Mouse (Mus musculus): ENCODE data around the gene Rasgrp2. TPM values are rescaled to one million over a fixed set of nuclear protein-coding genes. Genes with fewer than 3 reads are reported as not detected.
A peak's percentile ranks its signal among the peaks of the same experiment; 100 is the strongest.

The Rasgrp2 gene
- polyA plus RNA-seq, 1 experiment from 2014 or later = 16.3 TPM

DNA sequence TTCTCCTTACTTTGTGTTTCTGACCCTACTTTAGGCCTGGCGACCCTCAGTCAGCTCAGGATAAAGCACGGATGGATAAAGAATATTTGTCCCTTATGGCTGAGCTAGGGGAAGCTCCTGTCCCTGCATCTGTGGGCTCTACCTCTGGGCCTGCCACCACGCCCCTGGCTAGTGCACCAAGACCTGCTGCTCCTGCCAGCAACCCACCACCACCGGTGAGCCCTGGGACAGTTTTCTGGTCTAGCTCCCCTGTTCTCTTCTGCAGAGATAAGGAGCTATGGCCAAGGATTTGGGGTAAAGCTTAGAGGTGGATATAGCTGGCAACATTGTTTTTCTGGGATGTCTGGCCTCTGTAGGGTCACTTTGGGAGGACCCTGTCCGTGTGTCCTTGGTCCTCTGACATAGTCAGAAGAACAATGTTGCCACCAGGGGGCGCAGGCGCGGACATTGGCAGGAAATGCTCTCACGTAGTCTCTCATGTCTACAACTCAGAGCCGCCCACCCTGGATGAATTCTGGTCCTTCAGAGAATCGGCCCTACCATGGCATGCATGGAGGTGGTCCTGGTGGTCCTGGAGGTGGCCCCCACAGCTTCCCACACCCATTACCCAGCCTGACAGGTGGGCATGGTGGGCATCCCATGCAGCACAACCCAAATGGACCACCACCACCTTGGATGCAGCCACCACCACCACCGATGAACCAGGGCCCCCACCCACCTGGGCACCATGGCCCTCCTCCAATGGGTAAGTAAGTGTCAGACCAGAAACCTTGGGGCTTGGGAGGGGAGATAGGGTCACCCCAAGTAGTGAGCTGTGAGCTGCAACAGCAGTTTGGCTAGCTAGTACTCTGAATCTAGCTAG is 25.4 kb upstream of the Rasgrp2 start:
- no peaks in the 10 kb centered on the region for H3K27me3 ChIP-seq (ENCODE audit: low read depth, poor library complexity, severe bottlenecking)
- DNase-seq (ENCODE audit: low spot score) = peak; percentile 72
- H3K4me3 ChIP-seq = no peak overlapping the region
- H3K36me3 ChIP-seq = peaks cover 100% of the 10 kb centered on the region
- H3K27ac ChIP-seq (replicated peaks) = no peak overlapping the region
- WGBS = 75% methylated on average over 12 of the region's 12 CpGs
- H3K9me3 ChIP-seq (replicated peaks) = no peaks in the 10 kb centered on the region
- H3K4me1 ChIP-seq = peaks cover 31% of the 10 kb centered on the region

DNA sequence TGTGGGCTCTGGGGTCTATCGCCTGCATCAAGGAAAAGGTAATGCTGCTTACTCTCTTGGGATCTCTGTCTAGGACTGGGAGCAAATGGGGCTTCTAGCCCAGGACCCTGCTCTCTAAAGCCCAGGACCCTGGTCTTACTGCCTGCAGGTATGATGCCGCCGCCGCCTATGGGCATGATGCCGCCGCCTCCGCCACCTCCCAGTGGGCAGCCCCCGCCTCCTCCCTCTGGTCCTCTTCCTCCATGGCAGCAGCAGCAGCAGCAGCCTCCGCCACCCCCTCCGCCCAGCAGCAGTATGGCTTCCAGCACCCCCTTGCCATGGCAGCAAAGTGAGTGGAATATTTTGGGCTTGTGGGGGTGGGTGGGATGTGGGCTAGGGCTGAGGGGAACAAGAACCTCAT is 24.6 kb upstream of the Rasgrp2 start:
- no peak for DNase-seq (ENCODE audit: low spot score)
- Histone ChIP-seq H3K27me3 (ENCODE audit: low read depth, poor library complexity, severe bottlenecking) (no peaks in the 10 kb centered on the region), H3K4me3 (no peak overlapping the region), H3K36me3 (peaks cover 100% of the 10 kb centered on the region), H3K4me1 (peaks cover 31% of the 10 kb centered on the region), H3K27ac (replicated peaks) (no peak overlapping the region), H3K9me3 (replicated peaks) (no peaks in the 10 kb centered on the region)
- WGBS = over 99% methylated on average over 10 of the region's 10 CpGs

DNA sequence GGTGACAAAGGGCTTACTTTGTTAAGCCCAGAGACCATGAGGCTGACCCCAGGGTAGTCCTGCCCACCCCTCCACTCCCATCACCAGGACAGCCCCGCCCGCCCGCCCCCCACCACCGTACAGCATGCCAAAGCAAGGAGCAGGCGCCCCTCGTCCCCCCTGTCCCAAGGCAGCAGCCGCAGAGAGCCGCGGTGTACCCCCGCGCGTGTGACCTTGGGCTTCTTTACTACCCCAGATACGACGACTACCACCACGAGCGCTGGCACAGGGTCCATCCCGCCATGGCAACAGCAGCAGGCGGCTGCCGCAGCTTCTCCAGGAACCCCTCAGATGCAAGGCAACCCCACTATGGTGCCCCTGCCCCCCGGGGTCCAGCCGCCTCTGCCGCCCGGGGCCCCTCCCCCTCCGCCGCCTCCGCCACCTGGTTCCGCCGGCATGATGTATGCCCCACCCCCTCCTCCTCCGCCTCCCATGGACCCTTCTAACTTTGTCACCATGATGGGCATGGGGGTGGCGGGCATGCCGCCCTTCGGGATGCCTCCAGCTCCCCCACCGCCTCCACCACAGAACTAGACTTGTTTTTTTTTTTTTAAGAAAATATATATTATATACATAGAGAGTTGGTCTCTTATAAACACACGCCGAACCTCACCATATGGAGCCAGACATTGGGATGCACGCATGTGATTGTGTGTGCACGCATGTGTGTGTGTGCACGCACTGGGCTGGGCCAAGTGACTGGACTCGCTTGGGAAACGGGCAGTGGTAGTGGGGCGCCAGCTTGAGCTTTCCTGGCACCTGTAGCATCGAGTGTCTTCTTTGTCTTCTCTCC is 23.5 kb upstream of the Rasgrp2 start:
- Histone ChIP-seq H3K4me3 (no peak overlapping the region), H3K36me3 (peaks cover 98% of the 10 kb centered on the region), H3K4me1 (peaks cover 31% of the 10 kb centered on the region), H3K27me3 (ENCODE audit: low read depth, poor library complexity, severe bottlenecking) (no peaks in the 10 kb centered on the region), H3K9me3 (replicated peaks) (no peaks in the 10 kb centered on the region), H3K27ac (replicated peaks) (no peak overlapping the region)
- DNase-seq (ENCODE audit: low spot score) = no peak
- 93% methylated on average over 42 of the region's 42 CpGs for WGBS

DNA sequence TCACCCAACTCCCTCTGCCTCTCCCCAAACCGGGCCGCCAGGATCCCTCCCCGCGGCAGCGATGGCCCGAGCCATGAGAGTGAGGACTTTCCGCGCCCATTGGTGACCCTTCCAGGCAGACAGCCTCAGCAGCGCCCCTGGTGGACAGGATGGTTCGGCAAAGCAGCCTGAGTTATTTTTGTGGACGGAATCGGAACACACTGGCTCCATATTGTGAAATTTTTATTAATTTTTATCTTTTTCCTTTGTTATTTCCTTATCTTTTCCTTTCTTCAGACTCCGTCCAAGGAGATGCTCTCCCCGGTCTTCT is 22.9 kb upstream of the Rasgrp2 start:
- Histone ChIP-seq H3K27ac (replicated peaks) (no peak overlapping the region), H3K4me3 (no peak overlapping the region), H3K9me3 (replicated peaks) (no peaks in the 10 kb centered on the region), H3K4me1 (peaks cover 31% of the 10 kb centered on the region), H3K36me3 (peaks cover 98% of the 10 kb centered on the region), H3K27me3 (ENCODE audit: low read depth, poor library complexity, severe bottlenecking) (no peaks in the 10 kb centered on the region)
- 76% methylated on average over 14 of the region's 14 CpGs for WGBS
- peak; percentile 54 for DNase-seq (ENCODE audit: low spot score)

DNA sequence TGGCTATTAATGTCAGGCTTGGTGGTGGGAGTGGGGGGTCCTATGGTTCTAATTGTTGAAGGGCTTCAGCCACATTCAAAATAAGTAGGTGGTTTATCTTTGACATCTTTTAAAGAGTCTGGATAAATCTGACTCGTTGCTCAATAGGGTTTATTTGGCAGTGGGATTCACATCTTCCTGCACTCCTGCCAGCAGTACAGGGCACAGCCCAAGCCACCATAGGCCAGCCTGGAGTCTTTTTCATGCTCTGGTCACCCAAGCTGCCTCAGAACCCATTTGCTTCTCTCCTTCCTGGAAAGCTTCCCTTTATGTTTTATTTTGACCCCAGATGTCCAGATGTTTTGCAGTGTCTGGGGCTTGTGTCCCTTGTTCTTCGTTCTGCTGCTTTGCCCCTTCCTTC is 22.5 kb upstream of the Rasgrp2 start:
- Histone ChIP-seq H3K4me3 (no peak overlapping the region), H3K9me3 (replicated peaks) (no peaks in the 10 kb centered on the region), H3K36me3 (peaks cover 95% of the 10 kb centered on the region), H3K4me1 (peaks cover 31% of the 10 kb centered on the region), H3K27me3 (ENCODE audit: low read depth, poor library complexity, severe bottlenecking) (no peaks in the 10 kb centered on the region), H3K27ac (replicated peaks) (no peak overlapping the region)
- WGBS = 89% methylated on average over 2 of the region's 2 CpGs
- DNase-seq (ENCODE audit: low spot score) = no peak

DNA sequence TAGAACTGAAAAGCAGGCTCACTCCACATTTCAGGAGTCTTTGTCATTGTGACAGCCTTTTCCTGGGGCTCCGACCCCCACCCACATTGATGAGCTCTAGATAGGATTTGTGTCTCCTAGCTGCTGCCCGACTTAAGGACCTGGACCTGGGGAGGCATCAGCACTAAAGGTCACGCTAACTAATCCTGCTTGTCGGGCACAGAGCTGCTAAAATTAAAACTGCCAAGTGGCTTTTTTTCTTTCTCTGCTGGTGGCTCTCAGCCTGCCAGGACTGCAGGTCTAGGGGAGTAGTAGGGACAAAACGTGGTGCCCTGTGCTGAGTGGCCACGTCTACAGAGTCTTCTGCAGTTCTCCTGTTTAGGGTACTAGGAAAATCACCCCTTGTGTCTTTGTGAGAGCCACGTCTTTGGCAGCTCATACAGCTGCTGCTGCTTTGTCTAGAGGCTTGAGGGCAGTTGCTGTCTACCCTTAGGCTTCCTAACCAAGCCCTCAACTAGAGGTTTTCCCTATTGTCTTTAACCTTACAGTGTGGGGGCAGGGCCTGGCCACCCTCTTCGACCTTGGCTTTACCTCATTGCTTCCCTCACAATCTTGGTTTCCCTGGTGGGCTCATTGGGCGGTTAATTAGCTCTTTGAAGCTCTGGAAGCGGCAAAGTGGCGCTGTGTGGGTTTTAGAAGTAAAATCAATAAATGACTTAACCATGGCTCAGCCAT is 21.7 kb upstream of the Rasgrp2 start:
- peaks cover 32% of the 10 kb centered on the region for H3K4me1 ChIP-seq
- H3K4me3 ChIP-seq = no peak overlapping the region
- no peaks in the 10 kb centered on the region for H3K9me3 ChIP-seq (replicated peaks)
- 70% methylated on average over 11 of the region's 11 CpGs for WGBS
- peak; percentile 46 for DNase-seq (ENCODE audit: low spot score)
- no peaks in the 10 kb centered on the region for H3K27me3 ChIP-seq (ENCODE audit: low read depth, poor library complexity, severe bottlenecking)
- peaks cover 87% of the 10 kb centered on the region for H3K36me3 ChIP-seq
- H3K27ac ChIP-seq (replicated peaks) = no peak overlapping the region; the same call in 1 of the 2 replicates

DNA sequence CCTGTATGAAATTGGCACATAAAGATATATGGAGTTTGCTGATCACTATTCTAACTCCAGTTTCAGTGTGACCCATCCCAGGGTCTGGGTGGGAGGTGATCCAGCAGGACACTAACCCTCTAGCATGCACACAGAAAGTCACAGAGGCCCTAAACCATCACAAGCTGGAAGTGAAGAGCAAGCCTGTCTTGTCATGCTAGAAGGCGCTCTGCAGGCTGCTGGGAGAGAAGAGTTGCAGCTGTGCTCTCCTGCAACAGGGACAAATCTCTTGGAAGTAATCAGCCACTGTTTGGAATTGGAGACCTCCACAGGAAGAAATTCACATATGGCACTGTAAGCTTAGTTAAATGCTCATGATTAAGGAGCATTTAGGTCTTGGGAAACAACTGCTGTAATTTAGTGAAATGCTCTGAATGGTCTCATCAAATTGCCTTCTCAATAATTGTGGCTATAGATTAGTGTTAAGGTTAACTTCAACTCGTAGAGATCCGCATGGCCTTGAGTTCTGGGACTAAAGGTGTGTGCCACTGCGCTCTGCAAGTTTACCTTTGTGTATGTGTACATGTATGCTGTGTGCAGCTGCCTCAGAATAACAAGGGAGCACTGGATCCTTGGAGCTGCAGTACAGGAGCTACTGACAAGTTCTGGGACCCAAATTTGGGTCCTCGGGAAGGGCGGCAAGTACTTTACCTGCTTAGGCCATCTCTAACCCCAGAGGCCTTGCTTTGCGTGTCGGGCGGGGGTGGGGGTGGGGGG is 18.6 kb upstream of the Rasgrp2 start:
- peaks cover 52% of the 10 kb centered on the region for H3K4me1 ChIP-seq
- 92% methylated on average over 9 of the region's 9 CpGs for WGBS
- H3K4me3 ChIP-seq = no peak overlapping the region
- no peak for DNase-seq (ENCODE audit: low spot score)
- H3K27ac ChIP-seq (replicated peaks) = no peak overlapping the region
- no peaks in the 10 kb centered on the region for H3K9me3 ChIP-seq (replicated peaks)
- H3K36me3 ChIP-seq = peaks cover 56% of the 10 kb centered on the region
- H3K27me3 ChIP-seq (ENCODE audit: low read depth, poor library complexity, severe bottlenecking) = no peaks in the 10 kb centered on the region

DNA sequence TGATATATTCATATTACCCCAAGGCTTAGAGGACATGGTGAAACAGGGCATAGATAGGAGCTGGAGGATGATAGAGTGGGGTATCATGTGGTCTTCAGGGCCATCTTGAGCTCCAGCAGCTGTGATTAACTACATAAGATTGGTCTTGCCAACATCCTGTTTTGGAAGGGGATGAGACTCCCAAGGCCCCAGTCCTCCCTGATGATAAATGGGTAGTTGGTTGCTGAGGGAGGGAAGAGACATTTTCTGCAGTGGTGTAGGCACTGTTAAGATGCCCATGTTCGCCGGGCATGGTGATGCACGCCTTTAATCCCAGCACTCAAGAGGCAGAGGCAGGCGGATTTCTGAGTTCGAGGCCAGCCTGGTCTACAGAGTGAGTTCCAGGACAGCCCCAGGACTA is 17.9 kb upstream of the Rasgrp2 start:
- Histone ChIP-seq H3K27me3 (ENCODE audit: low read depth, poor library complexity, severe bottlenecking) (no peaks in the 10 kb centered on the region), H3K9me3 (replicated peaks) (no peaks in the 10 kb centered on the region), H3K36me3 (peaks cover 49% of the 10 kb centered on the region), H3K4me3 (no peak overlapping the region), H3K27ac (replicated peaks) (no peak overlapping the region), H3K4me1 (peaks cover 50% of the 10 kb centered on the region)
- WGBS = 98% methylated on average over 5 of the region's 5 CpGs
- no peak for DNase-seq (ENCODE audit: low spot score)

DNA sequence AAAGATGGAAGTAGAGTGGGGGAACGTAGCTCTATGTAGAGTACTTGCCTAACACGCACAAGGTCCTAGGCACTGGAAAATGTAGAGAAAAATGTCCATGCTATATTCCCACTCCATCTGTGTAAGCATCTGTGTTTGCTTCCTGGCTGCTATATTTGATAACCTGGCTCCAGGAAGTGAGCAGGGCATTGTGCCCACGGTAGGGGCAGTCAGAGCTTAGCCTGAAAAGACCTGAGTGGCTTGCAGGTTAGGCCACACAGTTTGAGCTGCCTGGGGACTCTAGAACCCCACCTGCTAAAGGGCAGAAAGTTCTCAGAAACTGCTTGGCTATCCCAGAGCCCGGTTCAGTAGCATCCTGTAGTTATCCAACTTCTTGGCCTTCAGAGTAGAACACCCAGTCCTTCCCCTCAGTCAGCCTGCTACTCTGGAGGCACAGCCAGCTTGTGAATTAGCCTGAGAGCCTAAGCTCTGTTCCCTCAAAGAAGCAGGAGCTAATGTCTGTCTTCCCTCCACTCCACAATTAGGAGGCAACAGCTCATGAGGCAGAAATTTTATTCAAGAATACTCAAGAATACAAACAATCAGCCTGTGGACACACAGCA is 16.7 kb upstream of the Rasgrp2 start:
- no peak overlapping the region for H3K27ac ChIP-seq (replicated peaks)
- H3K27me3 ChIP-seq (ENCODE audit: low read depth, poor library complexity, severe bottlenecking) = peaks cover 8% of the 10 kb centered on the region; the same call in 1 of the 2 replicates
- H3K9me3 ChIP-seq (replicated peaks) = no peaks in the 10 kb centered on the region
- peaks cover 40% of the 10 kb centered on the region for H3K4me1 ChIP-seq
- WGBS = 86% methylated on average over 4 of the region's 4 CpGs
- no peak for DNase-seq (ENCODE audit: low spot score)
- H3K36me3 ChIP-seq = peaks cover 37% of the 10 kb centered on the region
- H3K4me3 ChIP-seq = no peak overlapping the region

DNA sequence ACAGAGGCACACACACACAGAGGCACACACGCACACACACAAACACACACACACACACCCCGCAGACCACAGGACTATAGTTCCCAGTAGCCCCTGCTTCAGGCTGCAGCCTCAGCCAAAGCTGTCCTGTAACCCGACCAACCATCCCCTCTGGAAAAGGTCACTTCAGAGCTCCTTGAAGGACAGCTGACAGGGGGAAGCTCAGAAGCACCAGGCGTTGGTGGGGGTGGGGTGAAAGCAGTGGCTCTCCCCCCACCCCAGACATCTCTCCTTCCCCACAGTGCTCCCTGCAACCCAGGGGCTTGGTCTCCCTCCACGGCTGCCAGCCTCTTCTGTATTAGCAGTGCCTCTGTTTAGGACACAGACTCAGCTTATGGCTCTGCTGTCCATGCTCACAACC is 15.7 kb upstream of the Rasgrp2 start:
- Histone ChIP-seq H3K27ac (replicated peaks) (peak overlapping the region; percentile 6), H3K36me3 (peaks cover 27% of the 10 kb centered on the region), H3K4me3 (peak overlapping the region; percentile 0; the same call in 1 of the 2 replicates), H3K9me3 (replicated peaks) (no peaks in the 10 kb centered on the region), H3K27me3 (ENCODE audit: low read depth, poor library complexity, severe bottlenecking) (peaks cover 16% of the 10 kb centered on the region), H3K4me1 (peaks cover 36% of the 10 kb centered on the region)
- WGBS = 54% methylated on average over 5 of the region's 5 CpGs
- no peak for DNase-seq (ENCODE audit: low spot score)

DNA sequence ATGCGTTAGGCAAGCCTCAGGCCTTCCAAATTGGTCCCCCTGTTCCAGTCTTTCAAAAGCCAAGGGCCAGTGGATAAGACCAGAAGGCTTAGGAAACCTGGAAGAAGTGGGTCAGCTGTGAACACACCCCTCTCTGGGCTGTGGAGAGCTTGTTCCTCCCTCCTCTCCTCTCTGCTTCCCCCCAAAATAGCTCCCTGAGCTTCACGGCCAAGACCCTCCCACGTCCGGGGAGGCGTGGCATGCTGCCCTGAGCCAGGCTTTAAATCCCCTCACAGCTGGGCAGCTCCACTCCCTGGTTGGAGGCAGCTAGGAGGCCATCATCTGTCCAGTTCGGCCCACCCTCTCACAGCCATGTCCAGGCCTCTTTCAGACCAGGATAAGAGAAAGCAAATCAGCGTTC is 15.0 kb upstream of the Rasgrp2 start, which contains the start of gene Pygm:
Pygm (plus strand) TSS at position 272 of the 400 bp plus-strand sequence.
- H3K36me3 ChIP-seq = peaks cover 20% of the 10 kb centered on the region
- H3K9me3 ChIP-seq (replicated peaks) = no peaks in the 10 kb centered on the region
- DNase-seq (ENCODE audit: low spot score) = no peak
- H3K4me1 ChIP-seq = peaks cover 39% of the 10 kb centered on the region
- peak within 1 kb of the TSS; percentile 64 for H3K27ac ChIP-seq (replicated peaks)
- 20% methylated on average over 7 of the region's 7 CpGs for WGBS
- peaks cover 23% of the 10 kb centered on the region for H3K27me3 ChIP-seq (ENCODE audit: low read depth, poor library complexity, severe bottlenecking)
- peak within 1 kb of the TSS; percentile 0; the same call in 1 of the 2 replicates for H3K4me3 ChIP-seq

Measured in midbrain, embryonic 10.5 days (tissue).